Mouse (Mus musculus): ENCODE results near the gene Ttc13.

Ttc13 gene

DNA sequence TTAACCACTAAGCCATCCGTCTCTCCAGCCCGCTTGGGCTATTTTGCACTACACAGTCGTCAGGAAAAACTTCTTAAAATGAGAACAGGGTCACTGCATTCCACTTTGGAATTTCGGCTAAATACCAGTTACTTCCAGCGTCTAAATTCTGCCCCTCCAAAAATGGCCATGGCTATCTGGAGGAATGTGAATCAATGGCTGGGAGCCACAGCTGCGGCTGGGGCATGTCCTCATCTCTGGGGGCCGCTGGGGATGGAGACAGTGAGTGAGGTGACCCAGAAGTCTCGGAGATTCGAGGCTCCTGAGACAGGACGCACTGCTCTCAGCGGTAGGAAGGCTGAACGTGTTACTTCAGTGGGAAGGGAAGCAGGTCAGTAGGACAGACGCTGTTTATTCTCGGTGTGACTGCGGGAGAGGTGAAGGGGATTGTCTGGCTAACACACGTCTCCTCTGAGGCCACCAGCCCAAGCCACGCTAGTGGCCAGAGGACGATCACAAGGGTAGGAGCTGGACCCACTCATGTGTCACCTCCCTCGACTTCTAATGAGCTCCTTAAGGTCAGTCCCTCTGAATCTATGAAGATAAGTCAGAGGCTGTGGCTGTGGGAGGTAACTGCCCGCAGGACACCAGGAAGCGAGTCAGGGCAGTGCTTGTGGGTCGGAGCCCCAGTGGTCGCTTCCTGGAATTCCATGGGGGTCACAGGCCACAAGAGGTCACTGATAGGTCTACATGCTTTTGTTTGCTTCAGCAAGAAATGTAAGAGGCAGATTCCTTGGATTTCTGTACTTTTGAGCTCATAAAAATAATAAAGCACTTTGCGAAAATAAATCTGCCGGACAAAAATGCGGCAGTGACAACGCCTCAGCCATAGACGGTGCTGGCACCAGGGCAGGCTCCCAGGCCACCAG is 68.0 kb downstream of the Ttc13 start:
- no peak for DNase-seq

DNA sequence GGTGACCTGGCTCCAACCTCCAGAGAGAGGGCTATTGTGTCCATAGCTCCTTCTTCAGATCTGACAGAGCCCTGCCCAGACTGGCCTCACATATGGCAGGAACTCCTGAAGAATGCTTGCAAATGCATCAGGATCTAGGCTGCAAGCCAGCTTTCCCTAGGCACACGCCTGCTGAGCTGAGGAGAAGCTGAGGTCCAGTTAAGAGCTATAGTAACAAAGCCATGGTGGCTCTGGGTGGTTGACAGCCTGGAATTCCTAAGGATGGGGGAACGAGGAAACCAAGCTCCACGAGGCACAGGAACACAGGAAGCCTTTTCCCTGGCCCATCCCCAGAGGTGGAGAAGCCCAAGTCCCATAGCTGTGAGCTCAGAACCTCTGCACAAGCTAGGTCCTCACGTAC is 69.2 kb downstream of the Ttc13 start:
- DNase-seq, result no peak

DNA sequence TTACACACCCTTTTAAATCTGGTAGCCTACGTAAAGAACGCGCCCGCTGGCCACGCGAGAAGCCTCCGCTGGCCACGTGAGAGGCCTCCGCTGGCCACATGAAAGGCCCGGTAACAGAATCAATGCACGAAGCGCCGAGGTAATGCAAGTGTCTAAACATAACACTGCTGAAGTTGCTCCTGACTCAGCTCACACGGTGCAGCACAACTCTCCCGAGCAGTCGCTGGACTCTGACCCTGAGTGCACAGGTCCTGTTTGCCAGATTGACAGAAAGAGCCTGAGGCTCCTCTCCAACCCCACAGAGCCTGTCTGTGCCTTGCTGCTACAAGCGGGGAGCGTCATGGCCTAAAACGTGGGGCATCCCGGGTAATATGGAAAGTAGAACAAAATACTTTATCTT is 70.0 kb downstream of the Ttc13 start:
- DNase-seq, result no peak

DNA sequence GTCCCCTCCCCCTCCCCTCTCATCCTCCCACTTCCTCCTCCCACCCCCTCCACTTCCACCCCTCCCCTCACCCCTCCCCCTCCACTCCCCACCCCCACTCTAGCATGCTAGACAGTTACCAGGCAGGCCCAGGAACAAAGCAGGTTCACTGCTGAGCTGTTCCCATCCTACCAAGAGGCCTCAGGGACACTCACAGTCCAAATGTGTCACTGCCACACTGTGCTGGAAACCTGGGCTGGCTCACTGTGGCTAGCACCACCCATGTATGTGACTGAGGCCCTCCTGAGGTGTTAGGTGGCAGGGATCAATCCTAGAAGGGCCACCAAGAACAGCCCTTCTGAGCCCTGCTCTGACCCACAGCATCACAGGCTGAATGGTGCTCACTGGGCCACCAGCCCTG is 73.5 kb downstream of the Ttc13 start:
- DNase-seq, result no peak

DNA sequence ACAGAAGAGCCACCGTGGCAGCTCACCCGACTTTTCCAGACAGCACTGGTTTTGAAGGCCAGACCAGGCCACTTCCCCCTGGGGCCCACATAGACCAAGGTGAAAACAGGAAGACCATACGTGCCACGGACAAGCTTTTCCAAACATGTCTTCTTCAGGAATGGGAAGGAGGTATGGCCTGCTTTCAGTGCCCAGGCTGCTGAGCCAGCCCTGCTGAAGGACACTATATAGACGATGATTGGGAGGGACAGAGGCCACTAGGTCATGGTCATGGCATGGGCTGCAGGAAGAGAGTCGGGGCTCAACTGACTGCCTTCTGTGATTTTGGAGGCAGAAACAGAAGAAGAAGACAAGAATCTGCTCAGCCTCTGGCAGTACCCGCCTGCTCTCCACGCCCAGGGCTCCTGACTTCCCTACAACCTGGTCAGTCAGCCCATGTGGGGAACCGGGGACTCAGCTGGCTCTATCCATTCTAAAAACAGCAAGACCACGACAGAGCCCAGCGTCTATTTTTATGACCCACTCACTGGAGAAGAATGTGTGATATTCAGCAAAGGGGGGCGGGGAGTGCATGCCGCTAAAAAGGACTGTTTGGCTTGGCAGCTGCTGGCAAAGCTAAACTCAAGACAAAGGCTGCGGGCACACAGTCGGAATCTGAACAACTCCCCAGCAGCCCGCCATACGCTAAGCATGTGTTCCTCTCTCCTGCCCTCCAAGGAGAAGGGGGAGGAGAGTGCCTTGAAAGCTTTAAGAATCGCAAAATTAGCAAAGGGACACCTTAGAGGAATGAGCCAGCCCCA is 78.0 kb downstream of the Ttc13 start:
- DNase-seq, result peak; percentile 88

GRCm38 (mm10) chr8:124641599-124641998 is 80.2 kb downstream of the Ttc13 start:
- no peak for DNase-seq

DNA sequence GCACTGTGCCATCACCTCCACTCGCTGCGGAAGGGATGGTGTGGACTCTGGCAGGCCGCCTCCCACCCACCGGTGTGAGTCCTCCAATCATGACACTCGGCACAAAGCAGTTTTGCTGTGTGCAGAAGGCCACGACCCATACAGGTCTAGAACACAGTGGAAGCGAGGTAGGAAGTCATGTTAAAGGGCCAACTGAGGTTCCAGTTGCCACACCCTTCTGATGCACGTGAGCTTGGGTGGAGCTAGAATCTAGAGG is 86.6 kb downstream of the Ttc13 start:
- no peak for DNase-seq

GRCm38 (mm10) chr8:124634411-124635246 is 87.2 kb downstream of the Ttc13 start:
- DNase-seq, result no peak

DNA sequence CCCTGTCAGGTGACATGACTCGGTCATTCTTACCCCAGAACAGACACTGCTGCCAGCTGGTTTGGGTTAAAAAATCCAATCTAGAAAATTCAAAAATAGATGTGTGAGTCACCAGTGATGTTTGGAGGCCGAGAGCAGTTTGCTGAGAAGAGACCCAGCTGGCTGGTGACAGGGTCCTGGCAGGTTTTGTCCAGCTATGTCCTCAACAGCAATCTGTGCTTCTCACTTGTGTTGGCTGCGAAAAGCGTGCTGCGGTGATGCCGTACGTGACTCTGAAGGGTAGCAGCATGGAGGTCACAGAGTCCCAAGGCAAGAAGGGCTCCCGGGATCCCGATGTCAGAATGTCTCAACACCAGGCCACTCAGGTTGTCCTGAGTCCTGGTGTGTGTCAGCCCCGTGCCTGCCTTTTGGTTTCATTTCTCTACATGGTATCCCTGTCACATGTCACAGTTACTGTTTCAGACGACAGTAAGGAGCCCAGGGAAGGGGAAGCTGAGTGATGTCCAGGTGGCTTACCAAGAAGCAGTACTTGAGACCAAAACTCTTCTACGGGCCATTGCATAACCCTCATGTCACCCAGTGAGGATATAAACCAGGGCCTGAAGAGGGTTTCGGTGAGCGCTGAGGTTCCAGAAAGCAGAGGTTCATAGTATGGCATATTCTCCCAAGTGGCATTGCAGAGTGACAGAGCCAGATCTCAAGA is 88.6 kb downstream of the Ttc13 start:
- peak; percentile 74 for DNase-seq

DNA sequence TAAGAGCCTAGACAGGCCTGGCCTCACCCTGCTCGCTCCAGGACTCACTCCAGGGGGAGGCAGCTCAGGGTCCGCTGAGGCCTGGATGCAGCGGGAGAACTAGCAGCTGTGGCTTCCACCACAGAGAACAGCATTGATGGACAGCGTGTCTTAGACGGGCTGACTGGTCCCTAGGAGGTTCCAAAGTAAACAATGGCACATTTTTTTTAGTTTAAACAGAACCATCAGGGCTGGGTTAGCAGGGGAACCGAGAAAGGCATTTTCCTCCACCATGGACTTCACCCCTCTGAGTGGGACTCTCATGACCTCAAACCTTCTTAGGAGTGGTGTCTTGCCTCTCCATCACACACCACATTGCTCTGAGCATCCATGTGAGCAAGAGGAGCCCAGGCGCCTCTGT is 89.8 kb downstream of the Ttc13 start:
- peak; percentile 32 for DNase-seq

DNA sequence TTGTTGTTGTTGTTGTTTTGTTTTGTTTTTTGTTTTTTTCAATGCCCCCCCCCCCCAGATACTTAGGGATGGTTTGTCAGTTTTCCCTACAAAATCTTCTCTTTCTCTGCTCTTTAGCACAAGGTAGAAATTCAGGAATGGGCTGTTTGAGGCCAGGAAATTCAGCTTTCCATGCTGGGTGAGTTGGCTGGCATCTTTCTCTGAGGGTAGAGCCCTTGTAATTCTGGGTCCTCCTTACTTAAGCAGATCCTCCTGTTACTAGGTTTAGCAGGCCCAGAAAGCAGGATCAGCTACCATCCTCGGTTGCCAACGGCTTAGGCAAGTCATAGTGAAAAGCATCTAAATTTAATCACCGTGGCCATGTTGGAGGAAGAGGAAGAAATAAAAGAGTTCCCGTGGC is 90.9 kb downstream of the Ttc13 start:
- no peak for DNase-seq

DNA sequence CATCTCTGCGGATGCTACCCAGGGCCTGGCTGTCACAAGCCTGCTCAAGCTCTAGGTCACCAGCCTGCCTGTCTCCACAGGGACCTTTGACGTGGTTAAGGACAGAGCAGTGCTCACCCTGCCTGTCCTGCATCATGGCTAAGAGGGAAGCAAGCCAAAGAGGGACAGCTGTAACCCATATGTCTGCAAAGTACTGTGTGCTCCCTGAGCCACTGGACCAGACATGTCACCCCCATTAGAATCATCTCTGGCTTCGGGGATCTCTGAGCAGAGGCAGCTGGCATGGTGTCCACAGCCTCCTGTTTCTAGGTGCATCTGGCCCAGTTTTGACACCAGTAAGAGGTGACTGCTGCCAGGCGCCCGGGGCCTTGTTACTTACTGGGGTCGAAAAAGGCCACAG is 91.3 kb downstream of the Ttc13 start:
- DNase-seq, result peak; percentile 59

DNA sequence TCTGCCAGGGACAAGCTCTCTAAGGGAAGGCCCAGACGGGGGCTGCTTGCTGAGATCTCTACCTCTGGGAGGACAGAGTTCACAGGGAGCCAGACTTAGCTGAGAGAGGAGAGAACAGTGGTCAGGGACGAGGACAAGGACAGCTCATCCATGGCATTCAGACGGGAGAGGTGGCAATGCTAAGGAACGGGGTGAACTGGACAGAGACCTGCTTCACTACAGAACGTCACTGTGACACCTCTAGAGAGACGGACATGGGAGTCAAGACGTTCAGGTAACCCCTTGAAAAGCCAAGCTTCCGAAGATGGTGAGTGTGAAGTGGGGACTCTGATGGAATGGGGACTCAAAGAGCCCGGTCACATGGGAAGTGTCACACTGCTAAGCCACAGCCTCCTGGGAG is 95.5 kb downstream of the Ttc13 start:
- DNase-seq, result no peak

All from lung, postnatal 36 days (tissue).